Mouse (Mus musculus) hematopoietic multipotent progenitor cell, adult 10-12 weeks (in vitro differentiated cells): ENCODE measurements around the gene Sumf2. TPM values are rescaled to one million over a fixed set of nuclear protein-coding genes. Genes with fewer than 3 reads are reported as not detected.

Source experiments
- polyA plus RNA-seq: library from polyadenylated mRNA; stranded (reverse); fragments of >175 nt; gene quantifications from 2 replicates; pipeline ENCODE4 v1.2.3, GENCODE M21; 2012; ENCODE audit warnings: low replicate concordance

Gene Sumf2
- 4.7 and 5.4 TPM in 2 replicates for polyA plus RNA-seq

DNA sequence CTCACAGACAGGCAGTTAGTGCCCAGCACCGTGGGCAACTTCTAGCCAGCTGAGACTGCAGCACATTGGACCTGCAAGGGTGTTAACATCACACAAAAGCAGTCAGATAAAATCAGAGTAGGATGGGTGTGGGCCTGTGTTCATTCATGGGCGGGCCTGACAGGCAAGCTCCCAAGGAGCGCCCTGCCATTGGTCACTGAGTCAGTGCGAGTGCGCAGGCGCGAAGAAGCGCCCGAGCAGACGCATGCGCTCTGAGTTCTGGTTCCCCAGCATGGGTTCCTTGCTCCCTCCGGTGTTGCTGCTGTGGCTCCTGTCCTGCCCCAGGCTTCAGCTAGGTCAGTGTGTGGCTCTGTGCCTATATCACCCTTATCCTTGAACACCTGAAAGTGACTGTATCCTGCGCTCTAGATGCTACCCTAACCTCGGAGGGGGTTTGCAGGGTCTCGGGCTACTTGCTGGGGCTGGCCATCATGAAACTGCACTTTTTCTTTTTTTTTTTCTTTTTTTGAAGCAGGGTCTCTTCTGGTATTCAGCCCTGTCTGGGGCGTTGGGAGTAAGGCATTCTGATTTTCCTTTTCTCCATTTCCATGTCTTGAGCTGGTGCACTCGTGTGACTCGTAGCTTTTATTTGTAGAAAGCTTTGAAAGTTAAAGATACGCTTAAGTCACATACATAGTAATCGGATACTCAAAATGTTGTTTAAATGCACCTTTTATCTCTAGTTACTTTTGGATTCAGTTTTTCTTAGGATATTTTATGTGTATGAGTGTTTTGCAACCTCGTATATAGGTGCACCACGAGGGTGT, at the start of gene Sumf2:
Sumf2 (plus strand) TSS at position 235 of the 806 bp plus-strand sequence.

DNA sequence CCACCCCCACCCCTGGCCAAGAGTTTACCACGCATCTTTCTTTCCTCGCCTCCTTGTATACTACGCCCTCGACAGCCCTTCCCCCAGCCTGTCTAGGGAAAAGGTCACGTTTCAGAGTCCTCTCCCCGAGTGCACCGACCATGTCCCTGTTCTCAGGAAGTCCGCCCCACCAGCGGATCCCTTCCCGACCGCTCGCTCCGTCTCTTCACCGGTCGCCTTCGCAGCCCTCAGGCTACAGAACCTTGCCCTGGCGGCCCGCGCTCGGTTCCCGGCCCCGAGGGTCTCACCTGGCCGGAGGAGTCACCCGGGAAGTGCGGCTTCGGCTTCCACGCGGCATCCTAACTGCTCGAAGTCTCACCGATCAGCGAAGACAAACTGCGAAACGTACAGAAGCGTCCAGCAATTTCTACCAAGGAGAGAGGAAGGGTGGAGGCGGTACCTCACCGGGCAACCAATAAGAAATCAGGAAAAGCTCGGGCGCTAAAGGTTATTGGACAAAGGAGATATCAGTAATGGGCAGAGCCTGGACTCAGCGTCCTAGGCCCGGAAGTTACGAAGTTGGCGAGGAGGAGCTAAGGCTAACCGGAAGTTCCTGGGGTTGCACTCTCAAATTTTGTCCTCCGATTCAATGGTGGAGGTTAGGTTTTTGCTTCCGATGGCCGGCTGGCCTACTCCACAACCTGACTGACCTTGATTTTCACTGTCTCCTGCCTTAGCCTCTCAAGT, 40.3 kb downstream of the Sumf2 start, which contains the start of gene Chchd2:
Chchd2 (minus strand) TSS at position 560 of the 726 bp plus-strand sequence.

DNA sequence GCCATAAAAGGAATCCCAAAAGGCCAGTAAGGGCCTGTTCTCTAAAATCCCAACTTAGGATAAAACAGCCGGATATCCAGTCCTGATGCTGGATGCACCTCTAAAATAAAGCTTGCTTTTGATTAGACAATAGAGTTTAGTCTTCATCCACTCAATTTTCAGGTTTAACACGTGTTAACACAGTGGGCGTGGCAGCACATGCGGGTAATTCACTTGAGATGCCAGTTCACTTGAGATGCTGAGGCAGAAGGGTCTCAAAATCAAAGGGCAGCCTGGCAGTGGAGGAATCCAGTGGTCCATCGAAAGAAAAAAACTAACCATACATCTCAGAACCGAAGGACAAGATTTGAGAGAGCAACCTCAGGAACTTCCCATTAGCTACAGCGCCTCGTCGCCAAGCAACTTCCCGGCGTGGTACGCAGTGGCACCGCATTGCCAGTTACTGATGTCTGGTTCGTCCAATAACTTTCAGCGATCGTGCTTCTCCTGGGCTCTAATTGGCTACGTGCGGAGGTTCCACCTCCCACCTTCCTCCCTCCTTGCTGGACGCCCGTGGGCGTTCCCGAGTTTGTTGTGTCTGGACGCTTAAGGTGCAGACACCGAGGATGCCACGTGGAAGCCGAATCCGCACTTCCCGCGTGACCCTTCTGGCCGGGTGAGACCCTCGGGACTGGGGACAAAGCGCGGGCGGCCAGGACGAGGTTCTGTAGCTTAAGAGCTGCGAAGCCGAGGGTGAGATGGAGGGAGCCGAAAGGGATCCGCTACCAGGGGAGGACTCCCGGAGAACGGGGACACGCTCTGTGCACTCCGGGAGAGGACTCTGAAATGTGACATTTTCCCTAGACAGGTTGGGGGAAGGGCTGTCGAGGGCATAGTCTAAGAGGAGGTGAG, 48.7 kb downstream of the Sumf2 start, which contains the start of gene Zbed5:
Zbed5 (plus strand) TSS at position 526 of the 891 bp plus-strand sequence.

DNA sequence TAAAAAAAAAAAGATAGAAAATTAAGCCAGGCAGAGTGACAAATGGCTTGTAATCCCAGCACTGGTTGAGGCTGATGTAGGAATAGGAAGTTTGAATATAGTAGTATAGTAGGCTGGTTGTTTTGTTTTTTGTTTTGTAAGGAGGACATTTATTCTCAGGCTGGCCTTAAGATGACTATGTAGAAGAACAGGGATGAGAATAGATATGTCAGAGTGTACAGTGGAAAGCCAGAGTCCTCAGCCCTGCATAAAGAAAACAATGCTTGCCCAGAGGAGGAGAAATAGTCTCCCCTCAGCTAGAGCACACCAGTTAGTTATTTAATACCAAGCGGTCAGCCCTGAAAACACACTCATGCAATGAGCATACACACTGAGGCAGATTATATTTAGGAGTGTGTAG, 51.7 kb downstream of the Sumf2 start, which contains the start of gene Phkg1:
Phkg1 (minus strand) TSS at position 101 of the 400 bp plus-strand sequence.

DNA sequence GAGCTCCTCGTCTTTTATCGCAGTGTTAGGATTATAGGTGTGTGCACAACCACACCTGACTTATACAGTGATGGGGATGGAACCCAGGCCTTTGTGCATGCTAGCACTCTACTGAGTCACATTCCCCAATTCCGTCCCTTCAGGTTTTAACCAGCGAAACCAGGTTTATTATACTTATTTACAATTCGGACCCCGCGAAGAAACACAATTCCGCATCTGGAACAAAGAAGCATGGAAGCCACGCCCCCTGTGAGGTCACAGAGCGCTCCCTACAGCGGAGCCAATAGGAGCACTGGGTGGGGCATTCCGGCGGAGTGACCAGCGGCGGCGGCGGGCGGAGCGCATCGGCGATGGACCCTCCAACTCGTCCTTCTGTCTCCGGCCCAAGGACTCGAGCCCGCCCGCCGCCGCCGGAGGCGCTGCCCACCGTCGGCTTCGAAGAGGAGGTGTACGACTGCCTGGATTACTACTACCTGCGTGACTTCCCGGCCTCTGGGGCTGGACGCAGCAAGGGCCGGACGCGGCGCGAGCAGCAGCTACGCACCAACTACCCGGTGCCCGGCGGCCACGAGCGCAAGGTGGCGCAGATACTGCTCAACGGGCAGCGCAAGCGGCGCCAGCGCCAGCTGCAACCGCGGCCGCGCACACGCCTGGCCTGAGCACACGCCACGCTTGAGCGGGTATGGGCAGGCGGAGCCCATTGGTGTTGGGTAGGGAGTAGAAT, 61.6 kb downstream of the Sumf2 start, which contains the start of gene Nupr1l:
Nupr1l (plus strand) TSS at position 299 of the 724 bp plus-strand sequence.

Other genes starting within 250 kb of the Sumf2 start
- gene Zfp11, start 176.9 kb upstream of the Sumf2 start, polyA plus RNA-seq = 0.13 and 0.17 TPM in 2 replicates
- gene Sept14, start 138.5 kb upstream of the Sumf2 start, polyA plus RNA-seq = not detected in 2 replicates
- gene Mrps17, start 131.5 kb upstream of the Sumf2 start, polyA plus RNA-seq = 3.9 and 21.4 TPM in 2 replicates
- 20.0 and 33.7 TPM in 2 replicates for gene Nipsnap2, start 121.9 kb upstream of the Sumf2 start, polyA plus RNA-seq
- 6.4 and 24.2 TPM in 2 replicates for gene Psph, start 59.5 kb upstream of the Sumf2 start, polyA plus RNA-seq
- 193 and 352 TPM in 2 replicates for gene Chchd2, start 40.5 kb downstream of the Sumf2 start, polyA plus RNA-seq
- 0.63 and 9.1 TPM in 2 replicates for gene Zbed5, start 48.7 kb downstream of the Sumf2 start, polyA plus RNA-seq
- 0.12 TPM in 1 of 2 replicates, not detected in the other for gene Phkg1, start 51.6 kb downstream of the Sumf2 start, polyA plus RNA-seq
- 2.1 and 4.2 TPM in 2 replicates for gene Nupr1l, start 61.6 kb downstream of the Sumf2 start, polyA plus RNA-seq
- 6.3 and 7.4 TPM in 2 replicates for gene Vkorc1l1, start 95.0 kb downstream of the Sumf2 start, polyA plus RNA-seq
- gene Gusb, start 156.1 kb downstream of the Sumf2 start, polyA plus RNA-seq = 15.6 and 22.0 TPM in 2 replicates
- gene Asl, start 182.3 kb downstream of the Sumf2 start, polyA plus RNA-seq = 10.3 and 17.1 TPM in 2 replicates
- 8.1 and 9.9 TPM in 2 replicates for gene Crcp, start 182.3 kb downstream of the Sumf2 start, polyA plus RNA-seq
- gene Tpst1, start 226.3 kb downstream of the Sumf2 start, polyA plus RNA-seq = 17.5 and 48.8 TPM in 2 replicates